Mouse (Mus musculus): ENCODE results near the gene Myo5c.
A peak's percentile ranks its signal among the peaks of the same experiment; 100 is the strongest.

The Myo5c gene

DNA sequence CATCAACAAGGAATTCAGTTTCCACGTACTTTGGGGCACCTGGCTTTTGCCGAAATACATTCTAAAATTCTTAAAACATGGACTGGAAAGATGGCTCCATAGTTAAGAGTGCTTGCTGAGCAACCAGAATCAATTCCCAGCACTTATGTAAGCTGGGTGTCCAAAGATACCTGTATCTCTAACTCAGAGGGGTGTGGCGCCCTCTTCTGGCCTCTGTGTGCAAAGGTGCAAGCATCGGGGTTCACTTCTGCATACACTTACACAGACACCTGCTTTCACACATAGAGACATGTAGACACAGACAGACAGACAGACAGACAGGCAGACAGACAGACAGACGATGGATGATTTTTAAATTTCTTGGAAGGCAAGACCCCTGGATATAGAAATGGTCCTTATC is 49.0 kb downstream of the Myo5c start:
- DNase-seq (ENCODE audit: low spot score): peak; percentile 62

DNA sequence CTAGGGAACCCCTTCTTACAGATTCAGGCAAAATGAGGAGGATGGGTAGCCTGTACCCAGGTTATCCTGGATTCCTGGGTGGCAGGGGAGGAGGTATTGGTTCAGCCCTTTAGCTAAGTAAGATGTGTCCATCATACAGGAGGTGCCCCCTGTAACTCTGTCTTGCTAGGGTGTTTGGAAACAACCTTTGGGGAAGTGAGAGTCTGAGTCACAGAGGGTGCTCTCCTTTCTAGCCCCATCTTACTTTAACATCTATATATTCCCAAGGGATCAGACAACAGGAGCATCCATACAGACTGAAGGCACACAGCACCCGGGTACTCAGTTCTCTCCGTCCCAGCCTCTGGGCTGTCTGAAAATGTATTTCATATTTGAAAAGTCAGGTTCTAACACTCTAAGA is 50.4 kb downstream of the Myo5c start:
- no peak for DNase-seq (ENCODE audit: low spot score)

DNA sequence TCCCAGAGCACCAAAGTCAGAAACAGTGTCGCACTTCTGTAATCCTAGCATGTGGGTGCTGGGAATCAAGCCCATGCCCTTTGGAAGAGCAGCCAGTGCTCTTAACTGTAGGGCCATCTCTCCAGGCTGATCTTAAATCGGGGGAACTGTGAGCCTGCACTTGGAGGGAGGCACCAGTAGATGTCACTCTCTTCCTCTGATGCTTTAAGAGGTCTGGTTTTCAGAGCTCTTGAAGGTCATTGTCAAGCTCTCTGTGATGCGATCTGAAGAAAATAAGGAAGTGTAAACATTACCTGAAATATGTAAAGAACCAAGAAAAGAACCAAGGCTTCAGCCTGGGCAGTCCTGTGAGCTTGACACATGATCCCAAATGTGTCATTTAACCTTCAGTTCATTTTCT is 51.0 kb downstream of the Myo5c start:
- peak; percentile 41 for DNase-seq (ENCODE audit: low spot score)

DNA sequence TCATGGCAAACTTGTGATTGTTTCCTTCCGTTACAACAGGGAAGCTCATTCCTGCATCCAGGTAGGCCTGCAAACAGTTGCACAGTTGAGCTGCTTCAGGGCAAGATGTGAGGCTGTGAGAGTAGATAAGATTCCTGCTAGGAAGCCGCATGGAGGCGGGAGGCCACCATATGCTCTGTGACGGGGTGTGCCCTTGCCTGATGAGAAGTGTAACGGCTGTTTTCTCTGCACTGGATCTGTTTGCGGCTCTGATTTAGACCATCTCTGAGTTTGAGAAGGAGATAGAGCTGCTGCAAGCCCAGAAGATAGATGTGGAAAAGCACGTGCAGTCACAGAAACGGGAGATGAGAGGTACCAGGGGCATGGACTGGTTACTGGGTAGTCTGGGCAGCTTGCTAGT is 51.8 kb downstream of the Myo5c start:
- DNase-seq (ENCODE audit: low spot score): no peak

DNA sequence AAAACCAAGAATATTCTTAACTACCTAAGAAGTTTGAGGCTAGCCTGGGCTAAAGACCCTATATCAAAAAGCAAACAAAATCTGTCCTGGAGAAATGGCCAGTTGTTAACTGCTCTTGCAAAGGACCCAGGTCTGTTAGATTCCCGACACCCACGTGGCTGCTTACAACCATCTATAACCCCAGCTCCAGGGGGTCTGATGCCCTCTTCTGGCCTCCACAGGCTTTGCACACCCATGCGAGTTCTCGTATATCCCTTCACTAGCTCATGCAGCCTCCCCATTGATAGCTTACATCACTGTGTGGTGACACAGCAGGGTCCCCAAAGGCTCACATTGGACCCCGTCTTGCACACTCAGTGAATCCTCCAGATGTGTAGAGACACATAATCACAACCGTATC is 53.5 kb downstream of the Myo5c start:
- DNase-seq (ENCODE audit: low spot score): no peak

DNA sequence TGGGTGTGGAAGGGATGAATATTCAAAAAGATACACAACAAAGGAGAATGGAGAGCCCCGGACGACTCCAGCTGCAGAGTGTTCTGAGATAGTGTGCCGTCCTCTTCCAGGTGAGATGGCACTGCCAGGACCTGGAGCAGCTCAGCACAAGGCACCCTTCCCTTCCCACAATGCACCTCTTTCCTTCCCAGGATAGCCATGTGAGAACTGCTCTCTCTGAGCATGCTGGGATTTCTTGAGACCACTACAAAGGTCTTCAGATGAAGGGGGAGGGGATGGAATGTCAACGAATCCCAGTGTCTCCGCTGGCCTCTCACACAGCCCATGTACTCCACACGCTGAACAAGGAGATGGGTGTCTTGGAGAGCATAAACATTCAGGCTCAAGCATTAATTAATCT is 55.8 kb downstream of the Myo5c start:
- DNase-seq (ENCODE audit: low spot score): no peak

DNA sequence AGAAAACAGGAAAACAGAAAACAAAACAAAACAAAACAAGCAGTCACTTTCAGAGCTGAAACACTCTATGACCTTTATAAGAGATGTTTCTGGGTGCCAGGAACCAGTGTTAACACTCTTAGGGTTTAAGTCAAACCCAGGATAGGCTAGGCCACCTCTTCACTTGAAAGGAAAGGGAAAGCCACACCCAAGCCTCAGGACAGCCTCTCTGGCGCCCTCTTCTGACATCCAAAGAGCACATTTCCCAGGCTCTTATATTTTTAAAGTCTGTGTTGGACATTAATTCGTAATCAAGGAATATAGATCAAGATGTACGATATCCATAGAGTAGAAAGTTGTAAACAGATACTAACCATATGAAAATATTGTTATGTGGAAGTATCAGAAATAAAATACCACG is 57.7 kb downstream of the Myo5c start:
- DNase-seq (ENCODE audit: low spot score): peak; percentile 42

DNA sequence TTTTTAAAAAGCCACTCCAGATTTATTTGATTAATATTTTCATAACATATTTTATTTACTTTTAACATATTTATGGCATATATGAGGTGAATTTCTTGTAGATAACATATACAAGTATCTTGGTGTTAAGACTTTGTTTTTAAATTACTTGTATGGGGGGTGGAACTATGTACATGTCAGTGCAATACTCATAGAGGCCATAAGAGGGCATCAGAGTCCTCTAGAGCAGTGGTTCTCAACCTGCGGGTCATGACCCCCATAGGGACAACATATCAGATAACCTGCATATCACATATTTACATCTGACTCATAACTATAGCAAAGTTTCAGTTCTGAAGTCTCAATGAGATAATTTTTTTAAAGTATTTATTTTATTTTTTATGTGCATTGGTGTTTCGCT is 67.5 kb downstream of the Myo5c start:
- no peak for DNase-seq (ENCODE audit: low spot score)

DNA sequence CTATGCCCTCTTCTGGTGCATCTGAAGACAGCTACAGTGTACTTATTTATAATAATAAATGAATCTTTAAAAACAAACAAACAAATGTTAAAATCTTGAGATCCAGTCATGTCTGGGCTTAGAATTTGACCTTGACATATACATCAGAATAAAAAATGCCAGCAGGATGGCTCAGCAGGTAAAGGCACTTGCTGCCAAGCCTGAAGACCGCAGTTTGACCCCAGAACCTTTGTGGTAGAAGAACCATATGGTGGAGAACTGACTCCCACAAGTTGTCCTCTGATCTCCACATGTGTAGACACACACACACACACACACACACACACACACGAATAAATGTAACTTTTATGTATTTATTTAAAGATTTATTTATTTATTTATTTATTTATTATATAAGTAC is 71.2 kb downstream of the Myo5c start:
- no peak for DNase-seq (ENCODE audit: low spot score)

DNA sequence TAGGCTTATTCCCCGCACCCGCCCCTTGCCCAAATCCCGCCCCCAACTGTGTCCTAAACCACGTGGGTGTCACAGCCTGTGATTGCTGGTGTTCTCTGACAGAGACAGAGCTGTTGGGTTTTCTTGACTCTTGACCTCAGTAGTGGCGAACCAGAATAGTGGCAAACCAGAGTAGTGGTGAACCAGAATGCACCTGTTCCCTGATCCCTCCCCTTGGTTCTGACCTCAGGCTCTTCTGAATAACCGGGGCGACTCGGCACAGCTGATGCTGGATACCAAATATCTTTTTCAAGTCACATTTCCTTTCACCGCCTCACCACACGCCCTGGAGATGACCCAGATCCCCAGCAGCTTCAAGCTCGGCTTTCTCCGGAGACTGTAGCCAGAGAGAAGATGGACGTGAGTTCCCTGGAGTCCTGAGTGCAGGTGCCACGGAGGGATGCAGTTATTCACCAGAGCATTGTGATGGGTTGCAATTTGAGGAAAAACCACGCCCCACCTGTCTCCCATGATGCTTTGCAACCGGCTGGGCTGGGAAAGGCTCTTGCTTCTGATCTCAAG is 72.0 kb downstream of the Myo5c start:
- DNase-seq (ENCODE audit: low spot score): no peak

DNA sequence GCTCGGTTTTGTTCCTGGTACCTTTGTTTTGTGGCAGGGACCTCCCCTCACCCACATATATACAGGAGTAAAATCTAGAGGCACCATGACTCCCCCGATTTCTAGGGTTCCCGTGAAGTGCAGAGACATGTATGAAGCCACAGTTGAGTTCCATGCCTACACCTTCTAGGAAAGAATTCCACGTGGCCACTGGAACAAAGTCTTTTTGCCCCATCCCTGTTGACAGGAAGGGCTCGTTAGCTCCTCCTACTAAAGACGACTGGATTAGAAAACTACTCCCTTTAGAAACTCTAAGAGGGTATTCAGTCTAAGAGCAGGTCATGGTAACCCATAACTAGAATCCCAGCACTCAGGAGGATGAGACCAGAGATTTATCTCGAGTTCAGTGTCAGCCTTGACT is 72.5 kb downstream of the Myo5c start:
- no peak for DNase-seq (ENCODE audit: low spot score)

DNA sequence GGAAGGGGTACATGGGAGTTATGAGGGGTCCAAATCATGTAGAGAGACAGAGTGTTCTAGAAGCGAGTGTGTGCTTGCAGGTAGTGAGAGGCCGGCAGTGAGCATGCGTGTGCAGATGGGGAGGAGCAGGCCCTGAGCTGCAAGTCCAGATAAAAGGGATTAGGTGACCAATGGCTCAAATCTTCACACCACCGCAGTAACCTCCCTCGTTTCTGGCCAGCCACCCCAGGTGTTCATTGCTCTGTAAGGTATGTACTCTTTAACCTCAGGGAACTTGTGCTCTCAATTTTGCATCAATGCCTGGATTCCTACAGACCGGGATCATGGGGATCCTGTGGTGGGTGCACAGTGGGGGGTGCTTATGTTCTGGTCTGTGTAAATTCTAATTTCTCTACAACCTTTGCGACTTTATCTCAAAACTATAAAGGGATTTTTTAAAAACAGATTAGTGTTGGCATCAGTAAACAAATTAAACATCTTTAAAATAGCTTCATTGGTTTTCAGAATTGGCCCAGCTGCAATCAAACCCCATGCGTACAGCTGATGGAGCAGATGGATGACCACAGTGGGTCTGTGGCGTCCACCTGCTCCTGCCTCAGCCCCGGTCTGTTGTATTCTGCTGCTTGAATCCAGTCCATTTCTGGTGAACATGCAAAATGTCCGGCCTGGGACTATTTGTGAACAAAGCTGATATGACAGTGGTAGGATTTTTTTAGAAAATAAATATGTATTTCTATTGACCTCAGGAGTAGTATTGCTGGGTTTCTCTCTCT is 74.5 kb downstream of the Myo5c start, which contains the start of gene Gnb5:
TSS of gene Gnb5 (plus strand) at position 163 of the 773 bp plus-strand sequence.
- no peak for DNase-seq (ENCODE audit: low spot score)

DNA sequence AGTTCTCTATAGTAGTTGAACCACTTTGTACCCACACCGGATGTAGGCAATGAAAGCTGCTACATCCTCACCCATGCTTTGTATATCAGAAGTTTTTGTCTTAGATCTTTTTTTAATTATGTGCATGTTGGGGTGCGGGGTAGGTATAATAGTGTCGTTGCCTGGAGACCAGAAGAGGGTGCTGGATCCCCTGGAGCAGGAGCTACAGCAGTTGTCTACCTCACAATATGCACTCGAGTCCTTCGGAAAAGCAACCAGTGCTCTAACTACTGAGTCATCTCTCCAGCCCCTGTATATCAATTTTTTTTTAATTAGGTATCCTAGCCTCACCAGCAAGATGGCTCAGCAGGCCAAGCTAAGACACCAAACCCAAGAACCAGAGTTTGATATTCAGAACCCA is 75.2 kb downstream of the Myo5c start:
- no peak for DNase-seq (ENCODE audit: low spot score)

DNA sequence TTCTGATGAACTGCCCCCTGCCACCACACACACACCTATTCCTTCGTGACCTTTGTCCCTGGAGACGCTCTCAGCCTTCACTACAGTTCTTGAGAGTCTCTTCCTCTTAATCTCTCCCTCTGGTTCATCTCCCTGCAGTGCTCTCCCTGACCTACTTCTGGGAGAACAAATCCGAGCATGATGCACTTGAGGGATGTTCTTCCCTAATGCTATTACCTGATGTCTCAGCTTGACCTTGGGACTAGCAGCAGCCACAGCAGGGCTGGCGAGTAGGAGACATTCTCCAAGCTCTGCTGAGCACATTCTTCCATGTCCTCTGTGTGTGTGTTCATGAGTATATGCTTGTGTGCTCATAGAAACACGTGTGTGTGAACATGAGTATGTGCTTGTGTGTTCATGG is 76.8 kb downstream of the Myo5c start:
- DNase-seq (ENCODE audit: low spot score): no peak

DNA sequence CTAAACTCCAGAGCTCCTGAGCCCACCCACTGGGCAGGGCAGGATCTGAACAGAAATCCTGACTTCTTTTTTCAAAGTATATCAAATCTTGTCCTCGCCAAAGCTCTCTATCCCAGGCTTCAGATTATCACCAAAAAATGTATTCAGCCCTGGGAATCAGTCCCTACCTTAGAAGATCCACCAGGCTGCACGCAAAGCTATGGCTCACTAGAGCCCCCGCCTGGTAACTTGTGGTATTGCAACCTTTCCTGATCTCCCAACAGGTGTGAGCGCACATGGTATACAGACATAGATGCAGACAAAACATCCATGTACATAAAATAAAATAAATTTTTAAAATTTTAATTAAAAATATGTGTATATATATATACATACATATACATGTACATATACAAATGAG is 80.2 kb downstream of the Myo5c start:
- peak; percentile 67 for DNase-seq (ENCODE audit: low spot score)

DNA sequence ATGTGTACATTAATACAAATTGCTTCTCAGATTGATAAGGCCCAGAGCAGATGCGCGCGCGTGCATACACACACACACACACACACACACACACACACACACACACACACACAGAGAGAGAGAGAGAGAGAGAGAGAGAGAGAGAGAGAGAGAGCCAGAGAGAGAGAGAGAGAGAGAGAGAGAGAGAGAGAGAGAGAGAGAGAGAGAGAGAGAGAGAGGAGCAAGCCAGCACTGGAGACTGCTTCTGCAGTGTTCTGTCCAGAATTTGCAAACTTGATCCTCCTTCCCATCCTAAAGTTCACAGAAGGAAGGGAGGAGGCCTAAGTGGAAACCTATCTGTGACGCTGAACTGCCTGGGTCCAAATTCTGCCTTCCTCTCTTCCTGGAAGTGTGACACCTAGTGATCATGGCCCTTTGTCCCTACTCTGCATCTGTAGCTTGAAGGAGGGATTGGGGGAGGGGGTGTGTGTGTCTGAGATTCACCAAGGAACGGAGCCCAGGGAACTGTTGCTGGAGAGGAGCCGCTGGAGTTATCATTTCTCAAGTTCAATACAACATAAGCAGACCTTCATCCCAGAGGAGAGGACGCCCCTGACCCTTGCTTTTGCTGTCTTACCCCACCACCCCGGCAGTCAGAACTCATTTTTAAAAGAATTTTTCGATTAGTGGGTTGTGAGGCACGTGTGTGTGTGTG is 81.5 kb downstream of the Myo5c start:
- no peak for DNase-seq (ENCODE audit: low spot score)

DNA sequence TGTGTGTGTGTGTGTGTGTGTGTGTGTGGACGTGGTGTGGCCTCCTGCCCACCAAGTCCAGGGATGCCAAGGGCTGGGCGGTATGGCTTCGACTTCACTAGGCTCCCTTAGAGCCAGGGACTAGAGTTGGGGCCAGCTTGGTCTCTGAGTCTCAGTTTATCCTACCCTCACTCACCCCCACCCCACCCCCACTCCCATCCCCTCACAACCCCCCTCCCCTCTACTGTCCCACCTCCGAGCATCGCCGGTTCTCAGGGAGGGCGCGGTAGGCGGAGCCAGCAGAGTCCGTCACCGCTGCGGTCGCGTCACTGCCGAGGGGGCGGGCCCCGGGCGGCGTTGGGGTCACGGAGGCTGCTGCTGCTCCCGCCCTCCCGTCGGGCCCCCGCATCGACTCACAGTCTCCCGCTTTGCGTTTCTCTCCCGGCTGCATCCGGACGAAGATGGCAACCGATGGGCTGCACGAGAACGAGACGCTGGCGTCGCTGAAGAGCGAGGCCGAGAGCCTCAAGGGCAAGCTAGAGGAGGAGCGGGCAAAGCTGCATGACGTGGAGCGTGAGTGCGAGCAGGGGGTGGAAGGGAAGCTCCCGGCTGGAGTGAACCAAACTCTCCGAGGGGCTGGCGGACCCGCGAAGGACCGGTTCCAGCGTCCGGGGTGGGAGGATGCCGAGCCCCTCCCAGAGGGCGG is 82.2 kb downstream of the Myo5c start:
- peak; percentile 68 for DNase-seq (ENCODE audit: low spot score)

DNA sequence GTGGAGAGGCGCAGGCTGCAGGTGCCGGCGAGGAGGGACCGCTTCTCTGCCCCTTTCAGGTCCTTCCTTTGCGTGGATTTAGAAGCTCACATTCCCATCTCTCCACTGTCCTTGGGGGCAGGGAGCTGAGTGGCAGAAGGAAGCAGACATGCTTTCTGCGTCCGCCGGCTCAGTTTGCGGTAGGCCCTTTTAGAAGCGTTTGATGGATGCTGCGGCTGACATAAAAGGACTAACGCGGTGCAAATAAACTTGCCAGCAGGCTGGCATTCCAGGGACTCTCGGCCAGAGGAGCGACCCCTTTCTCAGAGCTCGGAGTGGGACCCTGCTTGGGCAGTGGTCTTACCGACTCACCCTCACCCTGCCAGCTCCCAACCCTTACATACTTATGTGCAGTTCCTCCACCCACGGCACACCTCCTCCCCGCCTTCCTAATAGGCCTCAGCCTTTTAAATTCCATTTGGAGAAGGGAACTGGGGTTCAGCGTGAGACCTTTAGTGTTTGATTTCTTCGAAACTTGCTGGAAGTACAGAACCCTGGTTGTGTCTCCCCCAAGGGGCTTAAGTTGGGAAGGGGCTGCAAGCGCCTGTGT is 82.8 kb downstream of the Myo5c start:
- DNase-seq (ENCODE audit: low spot score): no peak

DNA sequence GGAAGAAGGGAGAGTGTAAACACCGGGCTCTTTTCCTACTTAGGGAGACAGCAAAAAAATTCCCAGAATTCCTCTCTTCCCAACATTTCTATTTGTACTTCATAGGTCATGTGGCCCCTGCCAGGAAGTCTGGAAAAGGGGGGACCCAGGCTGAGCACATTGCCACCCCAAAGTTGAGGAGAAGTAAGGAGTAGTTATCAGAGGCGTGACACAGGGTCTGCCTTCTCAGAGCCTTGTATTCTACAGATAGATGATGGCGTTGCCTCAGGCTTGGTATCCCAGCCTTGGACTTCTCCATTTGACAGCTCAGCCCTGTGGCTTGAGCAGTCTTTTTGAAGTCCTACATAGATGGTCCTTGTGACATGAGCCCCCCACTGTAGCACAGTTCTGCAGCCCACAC is 83.4 kb downstream of the Myo5c start:
- DNase-seq (ENCODE audit: low spot score): no peak

DNA sequence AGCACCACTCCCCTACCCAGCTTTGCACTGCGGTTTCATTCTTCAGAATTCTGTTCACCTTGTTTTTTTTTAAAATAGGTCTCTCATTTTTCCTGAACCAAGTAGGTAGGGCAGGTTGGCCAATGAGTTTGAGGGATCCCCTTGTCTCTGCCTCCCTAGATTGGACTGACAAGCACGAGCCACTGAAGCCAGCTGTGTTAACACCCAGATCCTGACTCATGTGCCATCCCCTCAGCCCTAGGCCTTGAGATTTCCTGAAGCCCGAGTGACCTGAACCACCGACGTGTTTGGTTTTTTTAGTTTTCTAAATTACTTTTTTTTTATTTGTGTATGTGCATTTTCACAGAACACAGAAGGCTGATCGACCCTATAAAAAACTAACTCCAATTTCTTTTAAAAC is 85.0 kb downstream of the Myo5c start:
- DNase-seq (ENCODE audit: low spot score): no peak

DNA sequence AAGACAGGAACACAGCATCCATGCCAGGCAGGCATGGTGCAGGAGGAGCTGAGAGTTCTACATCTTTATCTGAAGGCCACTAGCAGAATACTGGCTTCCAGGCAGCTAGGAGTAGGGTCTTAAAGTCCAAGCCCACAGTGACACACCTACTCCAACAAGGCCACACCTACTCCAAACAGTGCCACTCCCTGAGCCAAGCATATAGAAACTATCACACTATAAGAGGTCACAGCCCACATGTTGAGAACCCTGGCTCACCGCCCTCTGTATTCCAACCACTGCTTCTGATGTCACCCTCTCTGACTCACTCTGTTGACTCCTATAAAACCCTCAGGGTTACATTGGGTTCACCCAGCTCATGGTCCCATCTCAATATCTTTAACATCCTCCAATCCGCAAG is 86.4 kb downstream of the Myo5c start:
- no peak for DNase-seq (ENCODE audit: low spot score)

DNA sequence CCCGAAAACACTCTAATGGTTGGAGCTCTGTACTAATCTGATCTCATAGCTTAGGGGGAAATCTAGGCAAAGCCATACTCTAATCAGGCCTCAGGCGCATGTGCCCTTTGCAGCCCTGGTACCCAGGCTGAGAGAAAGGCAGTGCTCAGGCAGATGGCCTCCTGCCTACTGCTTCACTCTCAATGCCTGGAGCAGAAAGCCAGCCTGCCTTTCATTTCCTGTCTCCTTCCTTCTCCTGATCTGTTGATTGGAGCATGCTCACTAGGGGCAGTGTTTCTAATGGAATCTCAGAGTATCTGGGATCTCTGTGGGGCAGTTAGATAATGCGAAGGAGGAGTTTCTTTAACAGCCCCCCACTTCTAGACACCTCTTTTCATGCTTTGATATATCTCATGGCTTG is 87.5 kb downstream of the Myo5c start:
- DNase-seq (ENCODE audit: low spot score): no peak
